Mouse (Mus musculus): ENCODE measurements around the gene Krtap11-1.

DNA sequence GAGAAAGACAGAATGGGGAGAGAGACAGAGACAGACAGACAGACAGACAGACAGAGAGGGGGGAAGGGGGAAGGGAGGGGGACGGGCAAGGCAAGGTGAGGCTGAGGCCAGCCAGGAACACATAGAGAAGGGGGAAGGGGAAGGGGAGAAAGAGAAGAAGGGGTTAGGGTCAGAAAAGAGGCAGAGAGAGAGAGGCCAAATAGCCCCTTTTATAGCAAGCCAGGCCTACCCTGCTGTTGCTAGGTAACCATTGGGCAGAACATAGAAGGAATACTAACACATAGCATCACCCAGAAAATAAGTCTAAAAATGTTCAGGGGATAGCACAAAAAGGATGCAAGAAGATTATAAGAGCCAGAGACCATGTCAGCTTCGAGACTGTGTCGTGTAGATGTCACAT is 42.6 kb downstream of the Krtap11-1 start:
- TF ChIP-seq ZNF384 (IDR thresholded peaks at IDR 0.05; ENCODE audit: low read depth, low read length): no peak
- TF ChIP-seq MAFK (IDR thresholded peaks at IDR 0.05; ENCODE audit: insufficient read depth, low read depth, low read length): no peak
- no peak for TF ChIP-seq HCFC1 (IDR thresholded peaks at IDR 0.05; ENCODE audit: borderline replicate concordance, insufficient read depth, low read length)
